Mouse (Mus musculus): Measurements from ENCODE around the gene Zfp799.

Gene Zfp799

GRCm38 (mm10) chr17:32787436-32788093 is 42.5 kb downstream of the Zfp799 start:
- no peak for DNase-seq (ENCODE audit: low read depth)

GRCm38 (mm10) chr17:32786944-32787343 is 43.1 kb downstream of the Zfp799 start:
- no peak for DNase-seq (ENCODE audit: low read depth)

- DNase-seq (ENCODE audit: low read depth) = no peak
Observed at GRCm38 (mm10) chr17:32785656-32786055, 44.4 kb downstream of the Zfp799 start.

GRCm38 (mm10) chr17:32777564-32777963 is 52.5 kb downstream of the Zfp799 start:
- DNase-seq (ENCODE audit: low read depth) = no peak

- DNase-seq (ENCODE audit: low read depth) = peak; percentile 48
Observed at GRCm38 (mm10) chr17:32771213-32771612, 58.8 kb downstream of the Zfp799 start.

GRCm38 (mm10) chr17:32766422-32766821 is 63.6 kb downstream of the Zfp799 start:
- no peak for DNase-seq (ENCODE audit: low read depth)

Data from naive thymus-derived CD4-positive, alpha-beta T cell, adult 2 months (primary cell).